ENCODE assay signal across 14 mouse cellular contexts in genomic region chr2:55091495-55091894, GRCm38 (mm10).
DNase-seq lines count a peak whose midpoint lies in the region; ATAC-seq lines count a peak whose summit lies in the region.
"Had no signal": no experiment of that assay in that cellular context is flagged by ENCODE, and none has a peak within 500 bp of the region (broad histone marks: within the 10 kb centered on the region; RNA-seq: fewer than 3 reads in every experiment).

No protein-coding gene starts in this region.

- H3K27ac ChIP-seq in embryonic facial prominence, embryonic 14.5 days (replicated peaks; ENCODE audit: low read depth, low read length), result no peak overlapping the region
- H3K27ac ChIP-seq in hindbrain, embryonic 13.5 days, result no peak overlapping the region
- no peak overlapping the region for H3K27ac ChIP-seq in midbrain, embryonic 16.5 days (ENCODE audit: low read length)
- H3K27ac ChIP-seq: heart, embryonic 15.5 days; liver, embryonic 14.5 days; stomach, postnatal 0 days had no signal

- H3K9ac ChIP-seq in embryonic facial prominence, embryonic 14.5 days (ENCODE audit: low read depth, low read length), result no peak overlapping the region
- H3K9ac ChIP-seq in hindbrain, embryonic 13.5 days, result no peak overlapping the region
- H3K9ac ChIP-seq in midbrain, embryonic 16.5 days (ENCODE audit: low read depth, low read length), result no peak overlapping the region
- H3K9ac ChIP-seq: heart, embryonic 15.5 days; liver, embryonic 14.5 days had no signal

- no peaks in the 10 kb centered on the region for H3K9me3 ChIP-seq in embryonic facial prominence, embryonic 14.5 days (ENCODE audit: control insufficient read depth, low read length)
- no peaks in the 10 kb centered on the region for H3K9me3 ChIP-seq in hindbrain, embryonic 13.5 days
- H3K9me3 ChIP-seq in midbrain, embryonic 16.5 days (replicated peaks; ENCODE audit: control insufficient read depth, low read length, poor library complexity, severe bottlenecking), result no peaks in the 10 kb centered on the region
- H3K9me3 ChIP-seq: heart, embryonic 15.5 days had no signal

- DNase-seq in embryo, embryonic 10 days (ENCODE audit: low spot score), result peak; percentile 62
- DNase-seq in embryonic facial prominence, embryonic 14.5 days (ENCODE audit: low spot score), result peak; percentile 23
- DNase-seq in cerebellum, postnatal 10 days, result no peak
- no peak for DNase-seq in gastrocnemius, postnatal 25 days
- no peak for DNase-seq in spleen, postnatal 14 days (ENCODE audit: low spot score in 2 of 2)
- DNase-seq in thymus, postnatal 14 days, result no peak
- DNase-seq: cerebellum, adult 8-10 months; kidney, postnatal 4 days; lung, postnatal 36 days had no signal

- H3K27me3 ChIP-seq in embryonic facial prominence, embryonic 14.5 days (replicated peaks; ENCODE audit: control insufficient read depth, insufficient read depth, low read length), result no peaks in the 10 kb centered on the region
- no peaks in the 10 kb centered on the region for H3K27me3 ChIP-seq in hindbrain, embryonic 13.5 days
- H3K27me3 ChIP-seq in midbrain, embryonic 16.5 days (ENCODE audit: control insufficient read depth, insufficient read depth, low read depth, low read length), result no peaks in the 10 kb centered on the region
- H3K27me3 ChIP-seq: heart, embryonic 15.5 days had no signal

- H3K4me3 ChIP-seq in embryonic facial prominence, embryonic 14.5 days (ENCODE audit: low read depth, low read length), result no peak overlapping the region
- no peak overlapping the region for H3K4me3 ChIP-seq in hindbrain, embryonic 13.5 days
- no peak overlapping the region for H3K4me3 ChIP-seq in midbrain, embryonic 16.5 days (ENCODE audit: low read depth, low read length)
- H3K4me3 ChIP-seq: heart, embryonic 15.5 days had no signal

- H3K4me1 ChIP-seq in embryonic facial prominence, embryonic 14.5 days (ENCODE audit: control insufficient read depth, insufficient read depth, low read length), result no peaks in the 10 kb centered on the region
- peaks cover 6% of the 10 kb centered on the region; the same call in 1 of the 2 replicates for H3K4me1 ChIP-seq in hindbrain, embryonic 13.5 days (replicated peaks)
- peaks cover 4% of the 10 kb centered on the region; the same call in 1 of the 2 replicates for H3K4me1 ChIP-seq in midbrain, embryonic 16.5 days (ENCODE audit: control insufficient read depth, insufficient read depth, low read length)
- H3K4me1 ChIP-seq: heart, embryonic 15.5 days had no signal

- 69% methylated on average over 4 of the region's 4 CpGs for WGBS in embryonic facial prominence, embryonic 14.5 days
- WGBS in hindbrain, embryonic 13.5 days, result 11% methylated on average over 4 of the region's 4 CpGs
- WGBS in midbrain, embryonic 16.5 days, result 8% methylated on average over 4 of the region's 4 CpGs

- ATAC-seq in embryonic facial prominence, embryonic 14.5 days (ENCODE audit: low read depth), result peak; percentile 63; the same call in 1 of the 2 replicates
- peak; percentile 92 for ATAC-seq in hindbrain, embryonic 13.5 days (ENCODE audit: low FRiP score)
- peak; percentile 93 for ATAC-seq in midbrain, embryonic 16.5 days

- no peak overlapping the region for H3K4me2 ChIP-seq in embryonic facial prominence, embryonic 14.5 days (ENCODE audit: low read depth, low read length)
- H3K4me2 ChIP-seq in hindbrain, embryonic 13.5 days, result no peak overlapping the region
- no peak overlapping the region for H3K4me2 ChIP-seq in midbrain, embryonic 16.5 days (ENCODE audit: low read length)
- H3K4me2 ChIP-seq: heart, embryonic 15.5 days had no signal

- no peaks in the 10 kb centered on the region for H3K36me3 ChIP-seq in embryonic facial prominence, embryonic 14.5 days (ENCODE audit: control insufficient read depth, insufficient read depth, low read length)
- no peaks in the 10 kb centered on the region for H3K36me3 ChIP-seq in hindbrain, embryonic 13.5 days
- H3K36me3 ChIP-seq in midbrain, embryonic 16.5 days (ENCODE audit: control insufficient read depth, insufficient read depth, low read length), result no peaks in the 10 kb centered on the region
- H3K36me3 ChIP-seq: heart, embryonic 15.5 days had no signal

Comparison
In these comparisons a context has a peak if more than half of its experiments do, and no peak if none do; other contexts are left out.
1. DNase-seq: peak in embryo, embryonic 10 days (single experiment) and embryonic facial prominence, embryonic 14.5 days (single experiment); none in cerebellum, postnatal 10 days (0 of 2), gastrocnemius, postnatal 25 days (single experiment), spleen, postnatal 14 days (0 of 2) and thymus, postnatal 14 days (single experiment).
2. Peak in every context shown above with its lines, with median percentiles within 50 percentile points of each other: ATAC-seq.